Mouse (Mus musculus) left cerebral cortex, postnatal 25 days (tissue): ENCODE data around the gene Erp29. TPM values are rescaled to one million over a fixed set of nuclear protein-coding genes. Genes with fewer than 3 reads are reported as not detected.

ENCODE experiments used
- DNase-seq, 2 experiments: peaks; one replicate each; pipeline ENCODE4 v3.0.0; 2022; ENCODE audit warnings: low spot score in 2 of 2, mixed read lengths in 1 of 2
- intact Hi-C: fragments of 180-260 bp; cut with DNase I; formaldehyde crosslinking; loops from one replicate; pipeline ENCODE4 v1.15.1; 2025
- total RNA-seq, 2 experiments: library from RNA; stranded (reverse); gene quantifications; 2 replicates each; pipeline ENCODE4 v1.2.3; 2021

The Erp29 gene
- total RNA-seq, 2 experiments from 2014 or later: 145 to 151 TPM

DNA sequence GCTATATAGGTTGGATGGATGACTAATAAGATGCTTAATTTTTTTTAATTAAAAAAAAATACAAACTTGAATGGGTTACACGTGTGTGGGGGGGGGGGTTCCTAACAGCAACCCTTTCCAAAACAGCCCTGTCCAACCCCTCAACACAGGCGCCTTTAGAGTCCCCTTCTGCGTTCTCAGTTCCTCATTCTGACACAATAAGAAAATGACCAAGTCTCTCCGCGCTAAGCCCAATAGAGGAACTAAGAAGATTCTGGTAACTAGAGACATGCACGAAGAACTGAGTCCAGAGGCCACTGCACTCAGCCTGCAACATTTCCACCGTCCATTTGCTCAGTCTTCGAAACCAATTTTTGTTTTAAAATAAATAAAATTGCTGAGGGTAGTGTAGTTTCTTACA lies 1.1 kb downstream of the Erp29 start:
- intact Hi-C loops: no loop called here
- DNase-seq: no peak

- intact Hi-C loops: no loop called here
- DNase-seq: no peak
These were observed 1.8 kb downstream of the Erp29 start for GRCm38 (mm10) chr5:121450476-121450875.

- peak in 1 of 2 experiments; percentile 58 for DNase-seq
- intact Hi-C loops: no loop called here
These were observed 2.3 kb downstream of the Erp29 start for GRCm38 (mm10) chr5:121449976-121450375.

DNA sequence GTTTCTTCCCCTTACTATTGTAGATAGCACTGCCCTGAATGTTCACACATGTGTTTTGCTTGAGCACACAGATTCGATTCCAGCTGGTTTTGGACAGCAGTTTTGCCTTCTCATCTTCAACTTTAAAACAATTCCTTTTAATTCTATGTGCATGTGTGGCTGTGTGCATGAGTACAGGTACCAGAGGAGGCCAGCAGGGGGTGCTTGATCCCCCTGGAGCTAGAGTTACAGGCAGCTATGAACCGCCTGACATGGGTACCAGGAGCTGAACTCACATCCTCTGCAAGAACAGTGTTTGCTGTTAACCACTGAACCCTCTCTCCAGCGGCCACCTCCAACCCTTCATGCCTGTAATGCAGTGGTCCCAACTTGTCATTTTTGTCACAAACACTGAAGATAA lies 3.9 kb downstream of the Erp29 start:
- intact Hi-C loops: no loop called here
- no peak for DNase-seq

DNA sequence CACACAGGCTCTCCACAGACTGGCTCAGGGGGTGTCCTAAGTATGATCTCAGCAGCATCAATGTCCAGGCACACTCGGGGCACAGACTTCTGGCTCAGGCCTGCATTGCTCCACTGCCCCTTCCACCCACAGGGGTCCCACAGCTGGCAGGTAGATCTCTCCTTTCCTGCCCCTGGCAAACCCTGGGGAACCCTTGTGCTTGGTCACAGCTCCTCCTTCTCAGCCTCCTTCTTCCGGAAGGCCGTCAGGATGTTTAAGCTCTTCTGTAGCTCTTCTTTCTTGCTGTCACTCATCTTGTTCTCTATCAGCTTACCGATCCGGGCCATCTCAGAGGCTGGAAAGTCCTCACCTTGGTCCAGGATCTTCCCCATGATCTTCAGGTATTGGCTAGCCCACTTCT lies 7.4 kb downstream of the Erp29 start:
- intact Hi-C loops: no loop called here
- no peak for DNase-seq

DNA sequence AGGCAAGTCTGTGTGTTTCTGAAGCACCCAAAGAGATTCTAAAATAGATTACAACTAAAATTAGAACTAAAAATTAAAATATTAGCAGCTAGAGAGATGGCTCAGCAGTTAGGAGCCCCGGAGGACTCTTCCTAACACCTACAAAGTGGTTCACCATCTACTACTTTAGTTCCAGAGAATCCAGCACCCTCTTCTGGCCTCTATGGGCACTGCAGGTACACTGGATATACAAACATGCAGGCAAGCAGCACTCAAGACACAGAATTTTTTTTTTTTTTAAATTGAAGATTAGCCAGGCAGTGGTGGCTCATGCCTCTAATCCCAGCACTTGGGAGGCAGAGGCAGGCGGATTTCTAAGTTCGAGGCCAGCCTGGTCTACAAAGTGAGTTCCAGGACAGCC lies 8.8 kb downstream of the Erp29 start:
- DNase-seq: peak; percentile 41 to 49
- intact Hi-C loops: no loop called here

GRCm38 (mm10) chr5:121438756-121439155 lies 13.6 kb downstream of the Erp29 start:
- DNase-seq: no peak
- intact Hi-C loops: no loop called here

DNA sequence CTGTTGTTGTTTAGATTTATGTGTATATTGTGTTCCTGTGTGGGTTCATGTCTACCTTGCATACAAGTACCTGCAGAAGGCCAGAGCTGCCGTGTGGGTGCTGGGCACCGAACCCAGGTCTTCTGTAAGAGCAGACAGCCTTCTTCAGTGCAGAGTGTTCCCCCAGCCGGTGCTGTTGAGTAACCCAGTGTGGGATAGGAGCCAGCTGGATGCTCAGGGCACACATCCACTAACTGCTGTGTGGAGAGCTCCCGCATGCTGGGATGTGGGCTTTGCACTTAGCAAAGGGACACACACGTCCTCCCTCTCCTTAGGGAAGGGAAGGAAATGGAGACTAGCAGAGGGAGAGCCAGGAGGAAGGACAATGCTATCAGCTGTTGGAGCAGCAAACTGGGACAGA lies 14.2 kb downstream of the Erp29 start:
- DNase-seq: peak in 1 of 2 experiments; percentile 37
- intact Hi-C loops: no loop called here

- DNase-seq: peak in 1 of 2 experiments; percentile 72
- intact Hi-C loops: no loop called here
These were observed 23.4 kb downstream of the Erp29 start for GRCm38 (mm10) chr5:121428954-121429353.

DNA sequence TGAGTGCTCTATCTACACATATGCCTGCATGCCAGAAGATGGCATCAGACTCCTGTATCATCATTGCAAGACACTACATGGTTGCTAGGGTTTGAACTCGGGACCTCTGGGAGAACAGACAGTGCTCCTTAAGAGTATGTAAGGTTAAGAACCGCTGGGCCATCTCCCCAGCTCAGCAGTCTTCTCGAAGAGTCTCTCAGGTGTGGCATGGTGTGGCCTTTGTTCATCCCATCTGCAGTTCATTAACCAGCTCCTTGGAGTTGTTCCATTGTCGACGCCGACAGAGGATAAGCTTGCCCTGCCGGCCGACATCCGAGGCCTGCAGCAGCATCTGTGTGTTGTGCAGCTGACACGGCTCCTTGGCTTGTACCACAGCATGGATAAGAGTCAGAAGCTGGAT lies 29.0 kb downstream of the Erp29 start:
- intact Hi-C loops: no loop called here
- DNase-seq: no peak

DNA sequence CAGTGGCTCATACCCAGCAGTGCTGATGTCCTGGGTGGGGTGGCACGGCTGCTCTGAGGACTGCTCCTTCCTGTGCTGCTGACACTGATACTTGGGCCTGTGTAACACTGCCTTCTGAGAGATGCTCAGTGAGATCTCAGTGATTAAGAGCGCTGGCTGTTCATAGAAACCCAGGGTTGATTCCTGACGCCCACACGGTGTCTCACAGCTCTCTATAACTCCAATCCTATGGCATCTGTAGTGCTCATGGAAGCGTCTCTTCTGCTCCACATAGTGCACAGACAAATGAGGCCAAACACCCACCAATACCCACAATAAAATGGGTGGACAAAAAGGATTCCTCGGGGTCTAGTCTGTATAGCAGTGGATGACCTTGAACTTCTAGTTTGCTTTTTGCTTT lies 29.5 kb downstream of the Erp29 start:
- peak in 1 of 2 experiments; percentile 56 for DNase-seq
- intact Hi-C loops: no loop called here

DNA sequence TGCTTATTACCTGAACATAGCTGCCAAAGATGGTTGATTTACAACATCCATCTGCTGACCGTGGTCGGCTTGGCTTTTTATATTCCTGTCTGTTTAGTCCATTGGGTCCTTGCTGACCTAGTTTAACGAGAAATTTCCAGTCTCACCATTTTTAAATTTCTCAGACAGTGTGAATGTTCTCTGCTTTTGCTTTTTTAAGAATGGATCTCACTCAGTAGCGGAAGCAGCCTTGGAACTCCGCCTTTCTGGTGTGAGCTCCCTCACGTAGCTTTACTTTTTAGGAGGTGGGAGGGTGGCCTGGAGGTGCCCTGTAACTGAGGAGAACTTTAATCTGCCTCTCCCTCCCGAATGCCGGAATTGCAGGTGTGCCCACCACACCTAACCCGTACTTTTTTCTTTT lies 31.6 kb downstream of the Erp29 start:
- peak in 1 of 2 experiments; percentile 56 for DNase-seq
- intact Hi-C loops: no loop called here

GRCm38 (mm10) chr5:121410975-121411374 lies 41.3 kb downstream of the Erp29 start:
- no peak for DNase-seq
- intact Hi-C loops: no loop called here

GRCm38 (mm10) chr5:121407856-121408255 lies 44.5 kb downstream of the Erp29 start:
- intact Hi-C loops: no loop called here

GRCm38 (mm10) chr5:121400849-121401248 lies 51.5 kb downstream of the Erp29 start:
- intact Hi-C loops: no loop called here
- DNase-seq: no peak

More at GRCm38 (mm10) chr5:121407856-121408255, 44.5 kb downstream of the Erp29 start:
- no peak for DNase-seq

DNA sequence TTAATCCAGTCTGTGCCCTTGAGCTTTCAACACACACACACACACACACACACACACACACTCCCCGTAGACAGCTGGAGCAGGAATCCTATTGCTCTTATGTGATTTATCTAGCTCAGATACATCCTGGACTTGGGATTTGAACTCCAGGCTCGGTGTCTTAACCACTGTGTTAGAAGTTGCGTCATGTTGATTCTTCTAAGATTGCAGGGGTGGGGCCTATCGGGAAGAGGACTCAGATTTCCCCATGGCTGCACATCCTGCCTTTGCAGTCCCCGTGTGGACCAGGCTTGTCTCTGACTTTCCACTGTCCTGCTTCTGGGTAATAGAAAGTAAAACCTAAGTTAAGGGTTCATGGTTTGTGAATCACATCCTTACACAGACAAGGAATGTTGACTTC lies 52.2 kb downstream of the Erp29 start:
- no peak for DNase-seq
- intact Hi-C loops: no loop called here

DNA sequence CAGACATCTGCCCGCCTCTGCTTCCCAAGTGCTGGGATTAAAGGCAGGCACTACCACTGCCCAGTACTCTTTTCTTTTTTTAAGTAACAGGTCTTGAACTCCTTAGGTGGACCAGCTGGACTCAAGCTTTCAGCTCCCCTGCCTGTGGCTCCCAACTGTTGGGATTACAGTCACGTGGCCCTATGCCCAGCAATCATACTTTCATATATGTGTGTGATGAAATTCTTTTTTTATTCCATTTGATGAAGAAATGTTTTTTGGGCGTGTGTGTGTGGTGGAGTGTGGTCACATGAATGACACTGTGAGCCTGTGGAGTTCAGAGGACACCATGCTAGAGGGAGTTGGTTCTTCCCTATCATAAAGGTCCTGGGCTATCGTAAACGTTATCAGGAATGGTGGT lies 52.8 kb downstream of the Erp29 start:
- intact Hi-C loops: no loop called here
- no peak for DNase-seq

GRCm38 (mm10) chr5:121398965-121399462 lies 53.3 kb downstream of the Erp29 start:
- intact Hi-C loops: no loop called here
- DNase-seq: no peak

DNA sequence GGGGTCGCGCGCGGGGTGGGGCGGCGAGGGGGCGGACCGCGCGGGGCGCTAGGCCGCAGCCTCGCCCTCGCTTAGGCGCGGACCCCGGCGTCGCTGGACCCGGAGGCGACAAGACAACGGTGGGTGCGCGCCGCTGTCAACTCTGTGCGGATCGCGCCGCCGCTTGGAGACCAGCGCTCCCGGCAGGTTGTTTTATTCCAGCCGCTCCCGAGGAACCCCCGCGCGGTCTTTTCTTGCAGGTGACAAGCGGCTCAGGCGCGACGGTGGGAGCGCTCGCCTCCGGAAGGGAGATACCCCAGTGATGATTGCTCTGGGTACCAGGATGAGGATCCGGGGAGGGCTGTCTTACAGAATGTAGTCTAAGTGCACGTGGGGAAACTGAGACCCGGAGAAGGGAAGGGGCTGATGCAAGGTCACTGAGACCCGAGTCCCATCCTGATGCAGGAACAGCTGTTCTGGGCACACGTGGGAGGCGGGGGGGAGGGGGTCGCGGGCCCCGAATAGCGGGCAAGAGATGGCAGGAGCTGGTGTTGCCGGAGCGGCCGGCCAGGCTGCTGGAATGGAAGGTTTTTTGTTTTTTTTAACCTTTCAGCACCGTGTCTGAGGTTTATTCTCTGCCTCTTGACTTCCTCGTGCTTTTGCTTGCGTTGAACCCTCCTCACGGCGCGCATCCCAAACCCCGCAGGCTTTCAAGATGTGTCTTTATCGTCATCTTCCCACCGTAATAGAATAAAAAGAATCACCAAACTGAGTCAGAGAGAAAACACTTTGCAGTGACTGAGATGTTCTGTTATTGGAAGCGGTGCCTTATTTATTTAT lies 54.0 kb downstream of the Erp29 start:
- DNase-seq: peak in 1 of 2 experiments; percentile 31
- intact Hi-C loops: no loop called here

DNA sequence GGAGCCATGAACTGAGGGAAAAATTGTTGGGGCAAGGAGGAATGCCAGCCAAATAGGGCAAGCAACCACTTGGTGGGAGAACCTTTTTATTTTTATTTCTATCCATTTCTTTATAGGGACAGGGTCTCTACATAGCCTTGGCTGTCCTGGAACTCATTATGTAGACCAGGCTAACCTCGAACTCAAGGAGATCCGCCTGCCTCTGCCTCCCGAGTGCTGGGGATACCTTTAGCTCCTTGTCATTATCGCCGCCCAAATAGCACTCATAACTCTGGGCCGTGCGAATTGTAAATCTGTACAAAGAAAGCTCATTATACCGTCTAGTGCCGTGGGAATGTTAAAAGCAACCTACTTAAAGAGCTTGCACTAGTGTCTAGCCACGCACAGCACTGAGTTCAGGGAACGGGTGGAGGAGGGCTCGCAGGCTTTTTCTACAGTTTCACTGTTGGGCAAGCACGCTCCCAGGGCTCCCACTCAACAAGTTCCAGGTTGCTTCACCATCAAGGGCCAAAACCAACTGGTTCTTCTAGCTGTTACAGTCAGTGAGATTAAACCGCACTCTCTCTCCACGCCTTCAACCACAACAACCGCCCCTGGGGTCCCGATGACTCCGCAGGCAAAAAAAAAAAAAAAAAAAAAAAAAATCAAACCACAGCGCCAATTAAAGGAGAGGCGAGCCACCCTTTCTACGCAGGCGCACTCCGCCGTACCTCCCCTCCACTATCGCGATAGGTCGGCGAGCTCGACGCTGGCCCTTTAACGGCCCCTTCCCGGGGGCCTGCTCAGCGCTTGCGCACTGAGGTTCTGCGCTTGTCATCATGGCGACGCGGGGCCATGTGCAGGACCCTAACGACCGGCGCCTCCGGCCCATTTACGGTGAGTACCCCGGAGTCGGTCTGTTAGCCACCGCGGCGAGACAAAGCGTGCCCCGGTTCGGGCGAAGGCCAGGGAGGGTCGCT lies 54.8 kb downstream of the Erp29 start, which contains the start of gene Naa25:
Naa25 (plus strand) TSS at position 750 of the 959 bp plus-strand sequence.
- peak; percentile 92 to 95 for DNase-seq
- intact Hi-C loops: no loop called here
